Mouse (Mus musculus): ENCODE data around the gene Ncs1.
A peak's percentile ranks its signal among the peaks of the same experiment; 100 is the strongest.

Ncs1 gene

GRCm38 (mm10) chr2:31244216-31244615, 1.4 kb upstream of the Ncs1 start:
- no peak for DNase-seq (ENCODE audit: low read depth, low spot score)

DNA sequence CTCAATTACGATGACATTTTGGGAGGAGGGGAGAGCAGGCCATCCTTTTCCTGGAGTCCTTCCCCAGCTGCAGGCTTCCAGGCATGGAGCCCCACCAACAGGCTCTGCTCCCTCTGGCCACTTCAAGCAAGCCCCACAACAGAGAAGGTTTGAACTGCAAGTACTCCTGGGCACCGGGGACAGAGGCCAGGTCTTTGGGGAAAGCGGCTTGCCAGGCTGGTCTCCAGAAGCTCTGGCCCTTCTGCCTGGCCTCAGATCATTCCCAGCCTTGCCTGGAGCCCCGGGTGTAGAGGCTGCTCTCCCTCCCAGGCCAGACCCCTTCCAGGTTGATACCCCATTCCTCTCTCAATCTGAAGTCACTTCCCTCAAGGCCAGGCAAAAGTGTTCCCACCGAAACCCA, 572 bp upstream of the Ncs1 start:
- no peak for DNase-seq (ENCODE audit: low read depth, low spot score)

GRCm38 (mm10) chr2:31246251-31246971, 788 bp downstream of the Ncs1 start:
- DNase-seq (ENCODE audit: low read depth, low spot score) = peak; percentile 84

- no peak for DNase-seq (ENCODE audit: low read depth, low spot score)
These were observed 3.2 kb downstream of the Ncs1 start for GRCm38 (mm10) chr2:31248856-31249255.

DNA sequence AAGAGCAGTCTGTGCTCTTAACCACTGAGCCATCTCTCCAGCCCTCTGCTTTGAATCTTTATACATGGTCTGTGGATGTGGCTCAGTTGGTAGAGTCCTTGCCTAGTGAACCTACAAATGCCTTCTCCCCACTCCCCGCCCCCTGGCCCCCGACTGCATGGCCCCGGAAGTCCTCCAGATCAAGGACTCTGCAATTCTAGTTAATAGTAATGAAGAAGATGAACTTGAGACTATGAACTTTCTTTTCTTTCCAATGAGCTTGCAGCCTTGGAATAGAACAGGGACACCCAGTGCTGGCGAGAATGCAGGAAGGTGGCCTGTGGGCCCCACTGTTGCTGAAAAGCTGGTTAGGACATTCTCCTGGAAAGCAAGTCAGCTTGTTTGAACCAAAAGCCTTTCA, 6.5 kb downstream of the Ncs1 start:
- no peak for DNase-seq (ENCODE audit: low read depth, low spot score)

DNA sequence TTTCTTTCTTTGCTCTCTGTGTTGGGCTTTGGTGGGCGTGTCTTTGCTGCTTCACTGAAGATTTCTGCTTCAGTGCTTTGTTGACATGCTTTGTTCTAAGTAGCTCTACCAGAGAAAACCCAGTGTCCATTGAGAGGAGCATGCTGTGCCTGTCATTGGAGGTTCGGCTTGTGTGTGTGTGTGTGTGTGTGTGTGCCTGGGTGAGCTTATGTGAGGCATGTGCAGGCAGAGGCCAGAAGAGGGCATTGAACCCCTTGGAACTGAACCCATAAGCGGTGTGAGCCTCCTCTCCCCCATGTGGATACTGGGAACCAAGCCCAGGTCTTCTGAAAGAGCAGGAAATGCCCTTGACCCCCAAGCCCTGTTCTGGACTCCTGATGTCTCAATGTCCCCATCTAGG, 7.8 kb downstream of the Ncs1 start:
- no peak for DNase-seq (ENCODE audit: low read depth, low spot score)

GRCm38 (mm10) chr2:31254806-31255205, 9.2 kb downstream of the Ncs1 start:
- DNase-seq (ENCODE audit: low read depth, low spot score) = no peak

GRCm38 (mm10) chr2:31255952-31256938, 10.6 kb downstream of the Ncs1 start:
- DNase-seq (ENCODE audit: low read depth, low spot score) = peak; percentile 91

GRCm38 (mm10) chr2:31257096-31257495, 11.5 kb downstream of the Ncs1 start:
- DNase-seq (ENCODE audit: low read depth, low spot score) = no peak

DNA sequence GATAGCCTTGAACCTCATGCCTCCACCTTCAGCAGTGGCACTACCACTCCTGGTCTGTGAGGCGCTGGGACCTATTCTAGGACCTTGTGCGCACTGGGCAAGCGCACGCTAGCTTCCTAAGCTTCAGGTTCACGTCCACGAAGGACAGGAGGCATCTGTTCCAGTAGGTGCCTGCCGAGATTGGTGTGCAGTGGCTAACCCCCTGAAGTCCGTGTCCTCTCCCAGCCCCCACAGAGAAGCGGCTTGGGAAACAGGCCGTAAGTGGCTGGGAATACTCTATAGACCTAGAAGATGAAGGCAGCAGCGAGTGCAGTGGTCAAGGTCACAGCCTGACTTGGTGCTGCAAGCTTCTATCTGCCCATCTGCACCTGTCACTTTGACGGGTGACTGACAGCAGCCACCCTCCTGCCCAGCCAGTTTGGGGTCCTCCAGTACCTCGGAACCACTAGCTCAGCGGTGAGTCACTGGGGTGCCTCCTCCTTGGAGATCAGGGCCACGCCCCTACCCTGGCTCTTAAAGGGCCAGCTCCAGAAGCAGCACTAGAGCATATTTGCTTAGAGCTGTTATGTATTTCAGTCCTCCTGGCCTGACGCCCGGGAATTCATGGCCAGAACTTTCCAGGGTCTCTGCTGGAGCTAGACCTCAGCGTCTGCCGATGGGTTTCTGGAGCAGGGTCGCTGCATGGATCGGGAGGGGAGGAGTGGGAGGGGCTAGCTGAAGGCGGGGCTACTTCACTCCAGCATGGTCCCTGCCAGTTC, 13.2 kb downstream of the Ncs1 start:
- DNase-seq (ENCODE audit: low read depth, low spot score) = peak; percentile 55

DNA sequence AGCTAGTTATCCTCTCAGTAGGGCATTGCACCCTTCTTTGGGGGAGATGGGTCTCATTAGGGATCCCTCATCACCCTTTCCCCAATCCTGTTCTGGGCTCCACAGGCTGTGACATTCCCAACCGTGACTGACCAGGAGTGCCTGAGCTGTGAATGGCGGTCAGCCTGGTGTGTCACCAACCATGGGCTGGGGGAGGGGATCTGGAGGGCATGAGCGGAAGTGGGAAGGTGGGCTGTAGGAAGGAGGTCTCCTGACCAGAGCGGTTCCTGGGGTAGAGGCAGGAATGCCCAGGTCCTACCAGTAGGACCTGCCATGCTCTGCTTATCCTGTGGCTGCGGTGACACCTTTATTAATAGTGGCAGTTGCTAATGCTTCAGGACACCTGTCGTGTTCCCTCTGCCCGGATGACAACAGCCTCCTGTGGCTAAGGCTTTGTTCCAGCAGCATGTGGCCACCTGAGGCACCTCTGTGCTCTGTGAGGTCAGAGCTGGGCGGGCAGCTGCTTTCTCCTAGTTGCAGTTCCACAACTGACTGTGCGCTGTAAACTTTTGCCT, 13.8 kb downstream of the Ncs1 start:
- no peak for DNase-seq (ENCODE audit: low read depth, low spot score)

DNA sequence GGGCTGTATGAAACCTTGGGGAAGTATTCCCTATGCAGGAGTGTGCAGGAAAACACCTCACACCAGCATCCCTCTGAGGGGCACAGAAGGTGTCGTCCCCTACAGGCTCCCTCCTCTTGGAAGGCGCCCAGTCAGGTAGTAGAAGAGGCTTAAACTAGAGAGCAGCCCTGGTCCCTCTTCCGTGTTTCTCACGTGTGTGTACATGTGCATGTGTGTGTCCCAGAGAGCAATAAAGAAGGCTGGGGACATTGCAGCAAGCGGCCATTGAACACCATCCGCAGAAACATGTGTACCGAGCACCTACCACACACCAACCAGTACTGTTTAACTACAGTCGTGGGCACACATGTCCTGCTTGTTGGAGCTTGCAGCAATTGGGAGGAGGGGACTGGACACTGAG, 14.9 kb downstream of the Ncs1 start:
- DNase-seq (ENCODE audit: low read depth, low spot score) = no peak

DNA sequence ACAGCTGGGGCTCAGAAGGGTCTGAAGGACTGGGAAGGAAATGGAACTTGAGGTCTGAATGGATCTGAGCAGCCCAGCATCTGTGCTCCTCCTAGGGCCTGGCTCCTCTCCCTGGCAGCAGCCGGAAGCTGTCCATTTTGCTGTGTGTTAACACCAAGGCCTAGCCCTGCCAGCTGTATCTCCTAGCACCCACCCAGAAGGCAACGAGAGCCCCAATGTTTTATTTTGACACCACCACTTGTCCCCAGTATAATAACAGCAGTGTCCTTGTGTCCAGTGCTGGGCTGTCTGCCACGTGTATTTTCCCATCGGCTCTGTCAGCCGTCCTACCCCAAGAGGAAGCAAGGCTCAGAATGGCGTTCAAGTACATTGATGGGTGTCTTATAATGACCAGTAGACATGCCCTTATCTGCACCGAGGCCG, 17.4 kb downstream of the Ncs1 start:
- DNase-seq (ENCODE audit: low read depth, low spot score) = no peak

DNA sequence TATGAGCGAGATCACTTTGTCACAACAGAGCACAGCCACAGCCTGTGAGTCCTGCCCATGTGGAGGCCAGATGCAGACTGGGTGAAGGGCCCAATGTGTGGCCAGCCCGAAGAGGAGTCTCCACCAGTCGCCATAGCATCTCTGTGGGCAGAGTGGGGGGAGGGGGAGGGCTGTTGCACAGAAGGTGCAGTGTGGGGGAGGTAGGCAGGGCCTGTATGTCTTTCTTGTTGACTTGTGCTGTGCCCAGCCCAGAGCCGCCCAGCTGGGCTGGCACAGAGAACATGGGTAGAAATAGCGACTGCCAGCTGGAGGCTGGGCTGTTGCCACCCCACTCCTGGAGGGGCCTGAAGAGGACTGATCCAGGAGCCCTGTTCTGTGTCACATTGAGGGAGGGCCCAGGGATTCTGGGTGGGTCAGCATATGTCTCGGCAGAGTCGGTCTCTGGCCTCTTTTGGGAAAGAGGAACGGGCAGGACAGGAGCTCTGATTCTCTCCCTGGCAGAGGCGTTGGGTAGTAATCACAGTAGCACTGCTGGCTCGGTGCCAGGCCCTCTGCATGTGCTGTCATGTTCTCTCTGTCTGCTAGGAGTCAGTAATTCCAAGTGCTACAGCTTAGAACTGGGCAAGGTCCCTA, 18.2 kb downstream of the Ncs1 start:
- DNase-seq (ENCODE audit: low read depth, low spot score) = no peak

- no peak for DNase-seq (ENCODE audit: low read depth, low spot score)
These were observed 21.8 kb downstream of the Ncs1 start for GRCm38 (mm10) chr2:31267447-31267846.

- no peak for DNase-seq (ENCODE audit: low read depth, low spot score)
These were observed 23.0 kb downstream of the Ncs1 start for GRCm38 (mm10) chr2:31268631-31269030.

DNA sequence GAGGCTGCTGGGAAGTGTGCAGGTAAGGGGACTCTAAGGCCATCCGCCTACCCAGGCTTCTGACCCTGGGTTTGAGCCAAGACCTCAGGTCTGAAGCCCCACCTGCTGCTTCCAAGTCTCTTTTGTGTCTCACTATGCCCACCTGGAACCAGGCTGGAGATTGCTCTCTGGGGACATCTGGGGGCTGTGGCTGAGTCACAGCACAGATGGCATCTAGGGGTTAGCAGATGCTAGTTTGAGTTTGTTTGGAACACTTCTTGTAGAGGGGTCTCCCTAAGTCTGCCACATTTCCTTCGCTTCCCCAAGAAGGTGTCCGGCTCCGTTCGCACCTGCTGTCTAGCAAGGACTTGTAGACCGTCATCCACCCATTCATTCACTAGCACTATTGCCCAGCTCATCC, 23.6 kb downstream of the Ncs1 start:
- DNase-seq (ENCODE audit: low read depth, low spot score) = no peak

GRCm38 (mm10) chr2:31269847-31270246, 24.2 kb downstream of the Ncs1 start:
- DNase-seq (ENCODE audit: low read depth, low spot score) = no peak

- peak; percentile 56 for DNase-seq (ENCODE audit: low read depth, low spot score)
These were observed 24.8 kb downstream of the Ncs1 start for GRCm38 (mm10) chr2:31270470-31270869.

DNA sequence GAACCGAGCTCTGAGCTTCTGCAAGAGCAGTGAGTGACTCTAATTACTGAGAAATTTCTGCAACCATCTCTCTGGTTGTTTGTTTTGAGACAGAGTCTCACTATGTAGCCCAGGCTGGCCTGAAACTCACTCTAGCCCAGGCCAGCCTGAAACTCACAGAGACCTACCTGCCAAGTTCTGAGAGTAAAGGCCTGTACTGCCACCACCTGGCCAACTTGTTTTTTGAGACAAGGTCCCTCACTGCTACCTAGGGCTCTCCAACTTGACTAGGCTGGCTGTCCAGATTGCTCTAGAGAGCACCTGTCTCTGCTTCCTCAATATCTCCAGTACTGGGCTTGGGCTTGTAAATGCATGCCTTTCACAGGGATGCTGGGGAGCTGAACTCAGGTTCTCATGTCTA, 25.4 kb downstream of the Ncs1 start:
- peak; percentile 58 for DNase-seq (ENCODE audit: low read depth, low spot score)

DNA sequence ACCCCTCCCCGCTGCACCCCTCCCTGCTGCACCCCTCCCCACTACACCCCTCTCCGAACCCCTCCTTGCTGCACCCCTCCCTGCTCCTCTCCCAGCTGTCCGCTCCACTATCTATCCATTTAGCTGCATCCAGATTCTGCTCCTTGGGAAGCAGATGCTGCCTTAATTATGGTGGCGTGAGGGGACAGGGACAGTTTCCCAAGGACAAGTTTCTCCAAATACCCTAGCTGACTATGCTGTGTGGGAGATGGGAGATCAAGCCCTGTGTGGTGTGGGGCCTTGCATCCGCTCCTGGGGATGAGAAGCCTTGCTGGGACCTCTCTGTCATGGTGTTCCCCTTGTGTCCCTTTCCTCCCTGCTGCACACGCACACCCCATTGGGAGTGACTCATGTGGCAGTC, 29.4 kb downstream of the Ncs1 start:
- no peak for DNase-seq (ENCODE audit: low read depth, low spot score)

Data from ZHBTc4 (cell line).